Mouse (Mus musculus) erythroblast, embryonic 14.5 days (primary cell): ENCODE data around the gene Gm4737.

Source experiments
- GATA1 ChIP-seq: IDR thresholded peaks from 2 replicates; pipeline ENCODE4 v1.6.1; 2012; ENCODE audit warnings: low read length, inconsistent platforms, mixed read lengths
- TAL1 ChIP-seq: IDR thresholded peaks from 3 replicates; pipeline ENCODE4 v1.6.1; 2012; ENCODE audit warnings: low read length, inconsistent platforms, mixed read lengths

DNA sequence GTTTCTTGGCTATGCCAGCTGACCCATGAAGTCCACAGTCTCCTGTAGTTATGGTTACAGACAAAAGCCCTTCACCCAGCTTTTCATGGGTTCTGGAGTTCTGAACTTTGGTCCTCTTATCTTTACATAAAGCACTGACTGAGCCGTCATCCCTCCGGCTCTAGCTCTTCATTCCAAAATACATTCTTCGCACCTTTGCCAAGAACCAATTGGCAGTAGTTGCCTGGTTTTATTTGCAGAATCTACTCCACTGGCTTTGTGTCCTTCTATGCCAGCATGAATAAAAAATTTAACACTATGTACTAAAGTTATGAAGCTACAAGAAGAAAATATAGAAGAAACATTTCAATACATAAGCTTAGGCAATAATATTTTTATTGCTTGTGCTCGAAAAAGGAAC lies 10.4 kb upstream of the Gm4737 start:
- TF ChIP-seq GATA1 (no peak), TAL1 (no peak)
